Mouse (Mus musculus): Measurements from ENCODE around the gene Nsun6.

DNA sequence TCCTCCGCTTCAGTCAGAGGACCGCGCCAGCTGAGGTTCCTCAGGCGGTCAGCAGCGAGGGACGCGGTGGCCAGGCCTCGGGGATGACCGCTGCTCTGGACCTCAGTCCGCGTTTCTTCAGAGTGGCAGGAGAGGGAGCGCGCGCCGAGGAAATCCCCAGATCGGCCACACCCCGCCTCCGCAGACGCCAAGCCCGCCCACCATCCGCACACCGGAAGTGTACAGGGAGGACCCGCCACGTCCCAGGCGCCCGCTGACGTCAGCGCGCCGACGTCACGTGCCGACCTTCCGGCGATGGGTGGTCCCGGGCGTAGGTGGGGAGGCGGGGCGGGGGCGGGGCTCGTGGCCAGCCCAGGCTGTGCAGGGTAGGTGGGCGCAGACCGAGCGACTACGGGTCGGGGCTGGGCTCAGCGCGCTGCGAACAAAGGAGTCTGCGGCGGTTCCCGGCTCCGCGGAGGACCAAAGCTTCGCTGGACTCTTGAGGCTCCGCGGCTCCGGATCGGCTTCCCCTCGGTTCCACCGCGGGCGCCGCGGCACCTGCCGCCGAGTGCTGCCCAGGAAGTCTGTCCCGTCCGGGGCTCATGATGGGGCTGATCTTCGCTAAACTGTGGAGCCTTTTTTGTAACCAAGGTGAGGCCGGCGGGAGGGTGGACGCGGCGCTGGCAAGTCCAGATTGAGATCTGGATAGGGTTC lies at the start of gene Nsun6:
- peak; percentile 84 for TF ChIP-seq POLR2A (IDR thresholded peaks at IDR 0.05; ENCODE audit: low read depth, low read length)
- no peak for TF ChIP-seq CTCF (IDR thresholded peaks at IDR 0.05; ENCODE audit: extremely low read depth, insufficient read length, insufficient replicate concordance, low read depth, low read length)

All from small intestine, adult 2 months (tissue).